Mouse (Mus musculus): ENCODE measurements at regions not wholly inside any gene's neighbourhood (a gene's known extent, or its start where the extent isn't known, plus 50 kb on each side); places are given as distances from the start of the nearest gene placed in this dataset.

- Histone ChIP-seq H3K36me3 (ENCODE audit: control insufficient read depth, insufficient read depth, low read length) (no peaks in the 10 kb centered on the region), H3K4me1 (ENCODE audit: control insufficient read depth, insufficient read depth, low read length) (no peaks in the 10 kb centered on the region), H3K4me3 (ENCODE audit: low read depth, low read length) (no peak overlapping the region), H3K4me2 (replicated peaks; ENCODE audit: low read depth, low read length) (no peak overlapping the region), H3K9ac (replicated peaks; ENCODE audit: low read depth, low read length) (no peak overlapping the region), H3K9me3 (ENCODE audit: control insufficient read depth, low read depth, low read length) (no peaks in the 10 kb centered on the region), H3K27me3 (ENCODE audit: control insufficient read depth, insufficient read depth, low read length) (no peaks in the 10 kb centered on the region), H3K27ac (ENCODE audit: low read length) (no peak overlapping the region)
- 77% methylated on average over 1 of the region's 1 CpGs for WGBS
- ATAC-seq (ENCODE audit: insufficient number of reproducible peaks, insufficient read depth, low FRiP score, low read depth) = no peak
Observed at GRCm38 (mm10) chr4:22938302-22938701, 450.1 kb upstream of the Pou3f2 start.

DNA sequence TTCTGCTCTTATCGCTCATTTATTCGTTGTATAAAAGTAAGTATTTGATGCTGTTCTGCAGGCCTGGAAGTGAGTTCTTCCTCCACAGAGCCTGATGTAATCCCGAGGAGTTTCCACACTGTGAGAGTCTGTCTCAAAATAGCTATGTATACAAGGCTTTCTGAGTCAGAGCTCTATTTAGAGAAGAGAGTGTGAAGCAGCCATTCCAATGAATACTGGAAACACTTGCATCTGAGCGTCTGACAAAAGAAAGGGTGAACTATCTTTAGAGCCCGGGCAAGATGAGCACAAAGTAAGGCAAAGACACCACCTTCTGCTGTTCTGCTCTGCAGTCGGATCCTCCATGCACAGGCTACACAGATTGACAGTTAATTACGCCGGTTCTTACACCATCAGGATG, 436.0 kb upstream of the Pou3f2 start:
- H3K9me3 ChIP-seq (ENCODE audit: control insufficient read depth, low read depth, low read length) = no peaks in the 10 kb centered on the region
- no peak overlapping the region for H3K4me2 ChIP-seq (replicated peaks; ENCODE audit: low read depth, low read length)
- no peak for ATAC-seq (ENCODE audit: insufficient number of reproducible peaks, insufficient read depth, low FRiP score, low read depth)
- H3K9ac ChIP-seq (replicated peaks; ENCODE audit: low read depth, low read length) = no peak overlapping the region
- H3K27ac ChIP-seq (ENCODE audit: low read length) = no peak overlapping the region
- 88% methylated on average over 8 of the region's 8 CpGs for WGBS
- no peaks in the 10 kb centered on the region for H3K27me3 ChIP-seq (ENCODE audit: control insufficient read depth, insufficient read depth, low read length)
- H3K36me3 ChIP-seq (ENCODE audit: control insufficient read depth, insufficient read depth, low read length) = no peaks in the 10 kb centered on the region
- H3K4me3 ChIP-seq (ENCODE audit: low read depth, low read length) = no peak overlapping the region
- H3K4me1 ChIP-seq (ENCODE audit: control insufficient read depth, insufficient read depth, low read length) = no peaks in the 10 kb centered on the region

GRCm38 (mm10) chr4:22914886-22915285, 426.7 kb upstream of the Pou3f2 start:
- H3K27ac ChIP-seq (ENCODE audit: low read length) = no peak overlapping the region
- 74% methylated on average over 5 of the region's 5 CpGs for WGBS

GRCm38 (mm10) chr4:22892694-22893046, 404.5 kb upstream of the Pou3f2 start:
- no peaks in the 10 kb centered on the region for H3K4me1 ChIP-seq (ENCODE audit: control insufficient read depth, insufficient read depth, low read length)
- no peaks in the 10 kb centered on the region for H3K36me3 ChIP-seq (ENCODE audit: control insufficient read depth, insufficient read depth, low read length)
- H3K4me2 ChIP-seq (replicated peaks; ENCODE audit: low read depth, low read length) = no peak overlapping the region
- H3K27ac ChIP-seq (ENCODE audit: low read length) = no peak overlapping the region
- ATAC-seq (ENCODE audit: insufficient number of reproducible peaks, insufficient read depth, low FRiP score, low read depth) = no peak
- no peak overlapping the region for H3K9ac ChIP-seq (replicated peaks; ENCODE audit: low read depth, low read length)
- no peak overlapping the region for H3K4me3 ChIP-seq (ENCODE audit: low read depth, low read length)
- H3K27me3 ChIP-seq (ENCODE audit: control insufficient read depth, insufficient read depth, low read length) = no peaks in the 10 kb centered on the region
- WGBS = 90% methylated on average over 4 of the region's 4 CpGs
- H3K9me3 ChIP-seq (ENCODE audit: control insufficient read depth, low read depth, low read length) = no peaks in the 10 kb centered on the region

More at GRCm38 (mm10) chr4:22914886-22915285, 426.7 kb upstream of the Pou3f2 start:
- Histone ChIP-seq H3K36me3 (ENCODE audit: control insufficient read depth, insufficient read depth, low read length) (no peaks in the 10 kb centered on the region), H3K9me3 (ENCODE audit: control insufficient read depth, low read depth, low read length) (no peaks in the 10 kb centered on the region), H3K4me3 (ENCODE audit: low read depth, low read length) (no peak overlapping the region), H3K9ac (replicated peaks; ENCODE audit: low read depth, low read length) (no peak overlapping the region), H3K27me3 (ENCODE audit: control insufficient read depth, insufficient read depth, low read length) (no peaks in the 10 kb centered on the region), H3K4me1 (ENCODE audit: control insufficient read depth, insufficient read depth, low read length) (no peaks in the 10 kb centered on the region), H3K4me2 (replicated peaks; ENCODE audit: low read depth, low read length) (no peak overlapping the region)
- no peak for ATAC-seq (ENCODE audit: insufficient number of reproducible peaks, insufficient read depth, low FRiP score, low read depth)

DNA sequence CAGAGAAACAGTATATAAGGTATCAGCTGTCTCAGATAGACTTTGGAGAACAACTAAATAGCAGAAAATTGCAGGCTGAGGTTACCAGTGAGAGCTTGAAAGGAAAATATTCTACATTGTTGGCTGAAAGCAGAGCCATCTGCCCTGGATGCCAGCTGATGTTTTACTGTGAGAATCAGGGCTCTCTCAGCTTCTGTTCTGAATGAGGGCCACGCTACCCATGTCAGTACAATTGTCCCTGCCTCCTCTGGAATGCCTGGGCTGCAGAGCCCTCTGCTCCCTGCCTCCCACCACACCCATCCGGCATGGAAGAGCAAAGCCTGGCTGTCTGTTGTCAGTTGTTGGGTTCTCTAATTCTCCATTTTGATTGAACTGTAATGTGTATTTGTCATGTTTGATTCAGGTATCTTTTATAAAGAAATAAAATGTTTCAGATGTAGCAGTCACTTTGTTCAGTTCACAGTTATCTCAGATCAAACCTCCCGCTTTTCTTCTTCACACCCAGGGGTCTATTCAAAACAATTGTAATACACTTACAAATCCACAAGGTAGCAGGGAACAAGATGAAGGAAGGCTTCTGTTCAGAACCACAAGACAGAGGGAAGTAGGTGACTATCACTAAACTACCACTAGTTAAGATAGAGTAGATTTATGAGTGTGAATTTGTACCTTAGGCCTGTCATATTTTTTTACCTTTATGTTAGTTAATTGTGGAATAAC, 404.0 kb upstream of the Pou3f2 start:
- Histone ChIP-seq H3K9me3 (ENCODE audit: control insufficient read depth, low read depth, low read length) (no peaks in the 10 kb centered on the region), H3K4me2 (replicated peaks; ENCODE audit: low read depth, low read length) (no peak overlapping the region), H3K4me3 (ENCODE audit: low read depth, low read length) (no peak overlapping the region), H3K9ac (replicated peaks; ENCODE audit: low read depth, low read length) (no peak overlapping the region), H3K27me3 (ENCODE audit: control insufficient read depth, insufficient read depth, low read length) (no peaks in the 10 kb centered on the region), H3K36me3 (ENCODE audit: control insufficient read depth, insufficient read depth, low read length) (no peaks in the 10 kb centered on the region), H3K27ac (ENCODE audit: low read length) (no peak overlapping the region), H3K4me1 (ENCODE audit: control insufficient read depth, insufficient read depth, low read length) (no peaks in the 10 kb centered on the region)
- ATAC-seq (ENCODE audit: insufficient number of reproducible peaks, insufficient read depth, low FRiP score, low read depth) = no peak
- WGBS = 65% methylated on average over 3 of the region's 3 CpGs

DNA sequence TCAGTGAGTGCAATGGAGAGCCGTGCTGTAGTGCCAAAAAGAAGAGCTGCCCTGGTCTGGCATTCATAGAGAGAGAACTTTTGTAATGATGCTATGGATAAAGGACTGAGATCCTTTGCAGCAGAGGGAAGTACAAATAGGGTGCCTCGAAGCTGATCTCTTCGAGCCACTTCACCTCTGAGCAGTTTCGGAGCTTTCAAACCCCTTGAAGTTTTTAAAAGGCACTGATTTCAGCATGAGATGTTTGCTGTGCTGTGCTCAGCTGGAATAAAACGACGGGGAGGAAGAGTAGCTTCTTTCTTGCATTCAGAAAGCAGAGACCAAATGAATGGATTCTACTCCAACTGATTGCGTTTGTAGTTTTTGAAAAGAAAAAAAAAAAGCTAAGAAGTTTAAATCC, 392.5 kb upstream of the Pou3f2 start:
- Histone ChIP-seq H3K4me2 (replicated peaks; ENCODE audit: low read depth, low read length) (no peak overlapping the region), H3K4me1 (ENCODE audit: control insufficient read depth, insufficient read depth, low read length) (no peaks in the 10 kb centered on the region), H3K9me3 (ENCODE audit: control insufficient read depth, low read depth, low read length) (no peaks in the 10 kb centered on the region), H3K36me3 (ENCODE audit: control insufficient read depth, insufficient read depth, low read length) (no peaks in the 10 kb centered on the region), H3K9ac (replicated peaks; ENCODE audit: low read depth, low read length) (no peak overlapping the region), H3K4me3 (ENCODE audit: low read depth, low read length) (no peak overlapping the region), H3K27me3 (ENCODE audit: control insufficient read depth, insufficient read depth, low read length) (no peaks in the 10 kb centered on the region), H3K27ac (ENCODE audit: low read length) (no peak overlapping the region)
- 55% methylated on average over 7 of the region's 7 CpGs for WGBS
- ATAC-seq (ENCODE audit: insufficient number of reproducible peaks, insufficient read depth, low FRiP score, low read depth) = no peak

DNA sequence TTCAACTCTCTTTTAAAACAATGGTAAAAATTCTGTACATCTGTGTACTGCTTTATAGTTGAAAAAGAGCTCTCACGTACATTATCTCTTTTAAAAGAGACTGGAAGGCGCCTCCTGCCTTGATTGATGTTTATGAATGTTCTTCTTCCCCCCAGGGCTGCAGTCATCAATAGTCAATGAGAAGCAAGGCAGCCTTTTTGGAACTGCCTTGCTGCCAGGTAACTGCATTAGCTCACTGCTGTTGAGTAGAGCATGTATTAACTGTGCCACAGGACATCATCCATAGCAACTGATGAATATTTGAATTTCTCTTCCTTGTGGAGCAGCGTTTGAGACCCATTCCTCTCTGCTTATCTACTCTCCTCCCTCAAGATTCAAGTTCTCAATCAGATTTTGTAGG, 387.2 kb upstream of the Pou3f2 start:
- H3K9me3 ChIP-seq (ENCODE audit: control insufficient read depth, low read depth, low read length) = no peaks in the 10 kb centered on the region
- 70% methylated on average over 3 of the region's 3 CpGs for WGBS
- no peak overlapping the region for H3K4me2 ChIP-seq (replicated peaks; ENCODE audit: low read depth, low read length)
- no peaks in the 10 kb centered on the region for H3K4me1 ChIP-seq (ENCODE audit: control insufficient read depth, insufficient read depth, low read length)
- H3K27me3 ChIP-seq (ENCODE audit: control insufficient read depth, insufficient read depth, low read length) = no peaks in the 10 kb centered on the region
- no peak overlapping the region for H3K4me3 ChIP-seq (ENCODE audit: low read depth, low read length)
- H3K9ac ChIP-seq (replicated peaks; ENCODE audit: low read depth, low read length) = no peak overlapping the region
- no peaks in the 10 kb centered on the region for H3K36me3 ChIP-seq (ENCODE audit: control insufficient read depth, insufficient read depth, low read length)
- H3K27ac ChIP-seq (ENCODE audit: low read length) = no peak overlapping the region
- ATAC-seq (ENCODE audit: insufficient number of reproducible peaks, insufficient read depth, low FRiP score, low read depth) = no peak

GRCm38 (mm10) chr4:22836124-22836445, 347.9 kb upstream of the Pou3f2 start:
- ATAC-seq (ENCODE audit: insufficient number of reproducible peaks, insufficient read depth, low FRiP score, low read depth) = no peak
- Histone ChIP-seq H3K4me1 (ENCODE audit: control insufficient read depth, insufficient read depth, low read length) (no peaks in the 10 kb centered on the region), H3K4me3 (ENCODE audit: low read depth, low read length) (no peak overlapping the region), H3K9me3 (ENCODE audit: control insufficient read depth, low read depth, low read length) (no peaks in the 10 kb centered on the region), H3K9ac (replicated peaks; ENCODE audit: low read depth, low read length) (no peak overlapping the region), H3K4me2 (replicated peaks; ENCODE audit: low read depth, low read length) (peak overlapping the region; percentile 26), H3K36me3 (ENCODE audit: control insufficient read depth, insufficient read depth, low read length) (no peaks in the 10 kb centered on the region), H3K27ac (ENCODE audit: low read length) (no peak overlapping the region), H3K27me3 (ENCODE audit: control insufficient read depth, insufficient read depth, low read length) (no peaks in the 10 kb centered on the region)
- 44% methylated on average over 7 of the region's 7 CpGs for WGBS
